Mouse (Mus musculus): ENCODE measurements around the gene Heca.
"Not testable (repeated sequence)": the region's sequence is repeated elsewhere in the genome, so short reads cannot be mapped to it uniquely, and the experiment has no call there.

Heca gene

DNA sequence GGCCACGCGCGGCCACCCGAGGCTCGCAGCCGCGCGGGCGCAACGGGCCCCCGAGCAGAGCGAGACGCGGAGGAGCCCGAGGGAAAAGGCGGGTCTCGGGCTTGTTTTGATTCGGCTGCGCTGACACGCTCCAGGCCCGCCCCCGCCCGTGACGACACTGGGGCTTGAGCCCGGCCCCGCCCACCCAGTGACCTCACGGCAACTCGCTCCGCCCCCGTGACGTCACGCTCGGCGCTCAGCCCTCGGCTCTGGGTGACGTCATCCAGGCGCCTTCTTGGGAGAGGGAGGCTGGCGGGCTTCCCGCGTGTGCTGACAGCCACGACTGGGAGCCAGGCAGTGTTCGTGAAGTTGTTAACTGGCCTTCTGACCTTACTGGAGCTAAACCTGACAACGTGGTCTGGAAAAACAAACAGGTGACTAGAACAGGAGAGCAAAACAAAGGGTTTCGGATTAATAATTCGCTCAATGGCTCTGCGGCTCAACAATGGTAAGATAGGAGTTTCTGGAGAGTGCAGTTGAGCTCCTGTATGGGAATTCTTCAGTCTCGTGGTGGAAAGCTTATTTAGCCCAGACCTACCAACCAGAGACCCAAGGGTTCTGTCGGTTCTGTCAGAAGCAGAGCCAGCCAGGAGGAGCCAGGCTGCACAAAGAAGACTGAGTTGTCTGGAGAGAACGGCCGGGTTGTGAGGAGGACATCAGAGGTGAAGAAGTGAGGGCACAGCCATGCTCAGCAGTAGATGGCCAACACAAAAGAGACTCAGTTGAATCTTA is at the start of gene Heca:
TSS of gene Heca (minus strand) at position 108 of the 771 bp plus-strand sequence.
- peak; percentile 86 for DNase-seq (ENCODE audit: low read depth)

DNA sequence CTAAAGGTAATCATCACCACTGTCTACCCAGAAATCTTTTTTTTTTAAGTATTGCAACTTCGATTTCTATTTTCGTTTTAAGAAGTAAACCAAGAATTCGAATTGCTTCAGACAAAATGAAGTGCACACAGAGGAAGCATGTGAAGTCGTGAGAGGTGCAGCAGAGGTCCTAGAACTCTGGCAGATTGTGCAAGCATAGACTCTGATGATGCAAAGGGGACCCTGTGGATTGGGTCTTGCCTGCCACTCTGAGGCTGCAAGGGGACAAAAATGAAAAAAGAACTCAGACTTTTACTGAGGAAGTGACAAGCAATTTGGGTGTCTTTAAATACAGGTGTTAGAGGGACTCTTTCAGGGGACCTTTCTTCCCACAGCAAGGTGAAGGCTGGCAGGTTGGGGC is 42.7 kb upstream of the Heca start:
- DNase-seq (ENCODE audit: low read depth): no peak

DNA sequence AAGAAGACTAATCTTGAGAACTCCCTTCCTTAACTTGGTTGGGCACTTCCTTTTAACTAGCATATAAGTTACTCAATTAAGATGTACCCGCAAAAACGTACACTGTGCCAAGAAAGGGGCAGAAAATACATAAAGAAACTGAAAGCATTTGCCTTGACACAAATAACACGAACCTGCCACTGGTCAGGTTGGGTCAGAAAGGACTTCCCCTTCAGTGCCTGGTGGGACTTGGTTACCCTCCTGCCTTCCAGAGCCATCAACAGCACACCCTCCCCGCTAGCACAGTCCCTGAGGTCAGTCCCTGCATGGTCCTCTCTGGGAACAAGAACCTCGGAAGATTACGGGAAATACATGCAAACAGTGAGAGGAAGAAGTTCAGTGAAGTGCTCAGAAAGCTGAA is 41.3 kb upstream of the Heca start:
- no peak for DNase-seq (ENCODE audit: low read depth)

DNA sequence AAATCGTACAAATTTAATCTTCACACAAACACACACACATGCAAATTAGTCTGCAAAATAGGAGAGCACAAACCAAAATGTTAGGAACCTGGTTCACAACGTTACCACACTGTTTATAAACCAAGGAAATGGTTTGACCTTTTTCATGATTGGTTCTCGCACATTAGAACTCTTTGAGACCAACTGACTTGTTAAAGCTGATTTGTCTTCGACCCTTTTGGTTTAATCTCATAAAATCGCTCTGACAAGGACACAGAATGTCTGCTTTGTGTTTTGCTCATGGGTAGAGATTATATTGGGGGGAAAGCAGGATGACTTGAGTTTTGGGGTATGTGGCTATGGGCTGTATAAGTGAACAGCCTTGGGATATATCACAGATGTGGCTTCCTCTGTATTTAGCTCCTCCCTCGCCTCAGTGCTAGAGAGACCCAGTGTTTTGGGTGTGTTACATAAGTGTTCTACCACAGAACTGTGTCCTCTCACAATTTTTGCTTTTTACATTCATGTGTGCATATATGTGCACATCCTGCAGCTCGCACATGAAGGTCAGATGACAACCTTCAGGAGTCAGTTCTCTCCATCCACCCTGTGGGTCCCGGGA is 40.1 kb upstream of the Heca start:
- no peak for DNase-seq (ENCODE audit: low read depth)

DNA sequence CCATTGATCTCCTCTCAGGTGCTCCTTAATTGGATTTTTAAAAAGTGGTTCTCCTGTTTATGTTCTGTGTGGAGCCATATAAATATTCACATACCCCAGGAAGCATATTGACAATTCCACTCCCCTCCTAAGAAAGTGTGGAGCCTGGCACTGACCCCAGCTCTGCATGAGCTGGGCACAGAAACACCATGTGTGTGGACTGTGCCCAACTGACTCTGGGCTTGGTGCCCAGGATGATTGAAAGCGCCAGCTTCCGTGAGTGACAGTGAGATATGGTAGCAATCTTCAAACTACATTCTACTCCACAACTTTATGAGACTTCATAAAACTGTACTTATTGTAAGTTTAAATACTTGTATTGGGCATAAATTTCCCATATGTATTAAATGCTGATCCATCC is 35.4 kb upstream of the Heca start:
- DNase-seq (ENCODE audit: low read depth): no peak

DNA sequence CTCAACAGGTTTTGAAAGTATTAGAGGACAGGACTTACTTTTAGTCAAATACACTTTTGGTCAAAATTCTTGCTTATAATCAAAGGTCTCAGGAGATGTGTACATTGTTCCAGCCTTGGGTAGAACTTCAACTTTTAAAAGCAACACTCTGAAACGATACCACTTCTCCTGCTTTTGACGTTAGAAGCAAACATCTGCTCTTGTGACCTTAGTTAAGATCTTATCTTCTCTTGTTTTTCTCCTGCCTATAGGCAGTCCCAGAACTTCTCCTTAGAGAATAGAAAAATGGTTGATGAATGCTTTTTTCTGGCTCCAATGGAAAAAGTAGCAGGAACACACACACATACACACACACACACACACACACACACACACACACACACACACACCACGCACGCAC is 18.2 kb upstream of the Heca start:
- DNase-seq (ENCODE audit: low read depth): no peak

DNA sequence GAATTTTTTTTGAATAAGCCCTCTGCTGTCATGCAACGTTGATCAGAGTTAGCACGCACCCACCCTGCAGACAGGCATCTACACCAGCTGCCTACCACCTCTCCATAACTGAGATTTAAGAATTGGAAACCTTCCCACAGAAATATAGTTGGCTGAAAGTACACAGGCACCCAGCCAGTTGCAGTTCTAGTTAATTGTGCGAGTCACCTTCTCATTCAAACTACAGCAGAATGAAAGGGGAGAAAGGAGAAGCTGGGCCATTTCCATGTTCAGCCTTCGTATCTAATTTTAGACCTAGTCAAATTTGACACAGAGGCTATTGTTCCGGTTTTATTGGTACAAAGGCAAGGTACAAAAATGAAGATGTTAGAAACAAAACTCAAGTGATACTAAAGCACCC is 2.9 kb upstream of the Heca start:
- DNase-seq (ENCODE audit: low read depth): no peak

DNA sequence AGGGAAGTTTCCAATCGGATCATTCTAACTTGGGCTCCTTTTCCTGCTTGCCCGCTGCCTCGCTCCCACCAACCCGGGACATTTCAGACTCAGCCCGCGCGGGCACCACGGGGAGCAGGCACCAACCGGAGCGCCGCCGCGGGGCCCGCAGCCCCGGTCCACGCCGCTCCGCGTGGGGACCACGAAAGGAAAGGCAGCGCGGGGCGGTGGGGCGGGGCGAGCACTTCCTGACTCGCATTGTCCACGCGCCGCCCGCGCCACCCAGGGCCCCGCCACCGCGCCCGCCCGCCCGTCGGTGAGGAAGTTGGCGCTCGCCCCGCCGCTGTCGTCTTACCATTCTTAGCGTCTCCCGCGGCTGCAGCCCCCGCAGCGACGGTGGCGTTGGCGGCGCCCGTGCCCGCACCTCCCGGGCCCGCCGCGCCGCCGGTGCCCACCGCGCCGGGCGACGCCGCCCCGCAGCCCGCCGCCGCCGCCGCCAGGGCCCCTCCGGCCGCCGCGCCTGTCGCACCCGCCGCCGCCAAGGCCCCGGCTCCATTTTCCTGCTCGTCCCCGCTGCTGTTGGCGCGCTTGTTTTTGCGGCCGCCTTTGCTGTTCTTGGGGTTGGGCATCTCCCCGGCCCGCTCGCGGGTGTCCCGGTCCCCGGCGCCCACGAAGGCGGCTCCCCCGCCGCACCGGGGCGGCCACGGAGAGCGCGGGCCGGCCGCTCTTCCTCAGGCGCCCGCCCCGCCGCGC is 526 bp downstream of the Heca start:
- no peak for DNase-seq (ENCODE audit: low read depth)

DNA sequence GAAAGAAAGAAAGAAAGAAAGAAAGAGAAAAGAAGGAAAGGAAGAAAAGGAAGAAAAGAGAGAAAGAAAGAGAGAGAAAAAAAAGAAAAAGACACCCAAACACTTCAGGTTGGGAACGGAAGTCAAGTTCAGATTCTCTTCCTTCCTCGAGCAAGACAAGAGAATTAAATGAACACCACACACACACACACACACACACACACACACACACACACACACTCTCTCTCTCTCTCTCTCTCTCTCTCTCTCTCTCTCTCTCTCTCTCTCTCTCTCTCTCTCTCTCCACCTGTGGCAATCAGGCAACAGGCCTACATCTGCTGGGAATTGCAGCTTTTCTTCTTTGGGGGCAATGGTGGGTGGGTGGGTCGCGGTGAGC is 1.1 kb downstream of the Heca start:
- not testable (repeated sequence) for DNase-seq (ENCODE audit: low read depth)

DNA sequence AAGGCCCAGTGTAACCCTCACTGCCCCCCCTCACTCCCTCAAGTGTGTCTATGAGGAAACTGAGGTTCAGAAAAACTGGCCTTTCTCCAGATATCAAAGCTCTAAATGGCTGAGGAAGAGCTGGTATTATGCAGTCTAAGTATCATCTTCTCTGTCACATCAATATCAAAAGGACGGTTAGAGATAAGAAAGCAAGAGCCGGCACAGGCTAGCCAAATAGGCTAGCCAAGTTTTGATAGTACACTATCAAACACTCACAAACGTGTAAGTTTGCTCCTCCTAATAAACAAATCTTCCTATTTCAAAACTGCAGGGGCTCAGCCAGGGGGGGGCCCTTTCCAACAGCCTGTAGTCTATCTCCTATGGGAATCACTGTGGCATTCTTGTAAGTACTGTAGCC is 1.8 kb downstream of the Heca start:
- DNase-seq (ENCODE audit: low read depth): no peak

DNA sequence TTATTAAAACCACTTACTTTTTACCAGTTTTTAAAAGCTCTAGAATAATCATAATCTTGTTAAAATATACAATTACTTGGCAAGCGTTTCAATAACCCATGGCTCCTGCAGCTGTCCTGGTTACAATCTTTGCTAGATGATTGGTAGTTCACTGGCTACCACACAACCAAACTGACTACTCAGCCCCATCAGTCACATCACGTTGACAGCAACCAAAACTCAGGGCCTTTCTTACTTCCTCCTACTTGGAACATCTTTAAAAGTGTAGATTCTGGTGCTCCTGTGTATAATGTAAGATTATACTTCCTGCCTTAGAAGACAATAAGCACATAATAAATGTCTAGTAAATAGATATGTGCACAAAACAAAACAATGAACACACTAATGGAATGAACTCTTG is 14.2 kb downstream of the Heca start:
- no peak for DNase-seq (ENCODE audit: low read depth)

DNA sequence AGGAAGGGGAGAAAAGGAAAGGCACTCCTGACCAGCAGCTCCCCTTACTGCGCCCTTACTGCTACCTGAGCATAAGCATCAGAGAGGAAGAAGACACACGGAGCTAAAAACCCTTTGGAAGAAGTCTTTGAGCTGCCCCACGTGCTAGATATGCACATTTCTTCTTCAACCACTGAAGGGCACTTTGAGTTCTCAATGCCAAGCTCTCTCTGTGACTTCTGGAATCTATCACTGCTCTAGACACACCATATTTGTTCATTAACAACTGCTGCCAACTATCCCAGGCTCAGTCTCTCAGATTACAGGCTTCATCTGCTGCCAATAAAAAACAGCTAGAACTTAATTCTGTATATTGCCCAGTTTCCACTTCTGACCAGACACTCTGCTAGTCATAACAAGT is 15.7 kb downstream of the Heca start:
- no peak for DNase-seq (ENCODE audit: low read depth)

DNA sequence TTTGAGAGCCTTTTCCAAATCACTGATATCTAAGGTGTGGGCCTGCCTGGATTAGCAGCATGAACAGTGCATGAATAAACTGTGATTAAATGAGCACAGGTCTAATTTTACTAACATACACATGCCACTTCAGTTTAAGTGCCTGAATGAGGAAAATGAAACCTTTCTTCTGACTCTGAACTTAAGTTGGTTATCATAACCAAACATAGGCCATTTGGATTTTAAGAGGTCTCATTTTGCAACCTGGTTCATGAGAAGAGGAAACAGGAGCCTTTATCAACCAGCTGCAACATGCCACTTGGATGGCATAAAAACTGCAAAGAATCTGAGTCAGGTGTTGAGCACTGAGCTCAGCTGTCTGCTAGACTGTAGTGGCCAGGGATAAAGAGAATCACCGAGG is 16.7 kb downstream of the Heca start:
- no peak for DNase-seq (ENCODE audit: low read depth)

DNA sequence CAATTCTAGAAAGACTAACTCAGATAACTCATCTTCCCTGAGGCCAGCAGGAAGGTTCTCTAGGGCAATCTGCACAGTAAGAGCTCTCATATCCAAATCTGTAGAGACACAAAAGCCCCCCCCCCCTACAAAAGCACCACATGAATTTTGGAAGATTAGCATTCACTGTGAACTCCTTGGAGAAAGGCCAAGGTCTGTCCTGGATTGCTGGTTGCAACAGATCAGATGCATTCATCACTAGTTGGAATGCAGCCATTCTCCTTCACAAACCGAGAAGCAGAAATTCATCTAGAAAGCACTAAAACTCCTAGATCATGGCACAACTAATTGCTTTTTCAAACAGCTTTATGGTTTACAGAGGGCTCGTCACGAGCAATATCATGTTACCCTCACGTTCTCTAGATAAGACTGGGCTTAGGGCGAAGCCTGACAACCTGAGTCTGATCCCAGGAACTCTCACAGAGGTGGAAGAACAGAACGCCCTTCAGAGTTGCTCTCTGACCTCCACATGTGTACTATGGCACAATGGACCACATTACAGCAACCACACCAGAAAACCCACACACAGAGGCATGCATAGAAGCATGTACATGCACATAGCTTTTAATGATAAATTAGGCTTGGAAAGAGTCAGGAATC is 17.3 kb downstream of the Heca start:
- no peak for DNase-seq (ENCODE audit: low read depth)

DNA sequence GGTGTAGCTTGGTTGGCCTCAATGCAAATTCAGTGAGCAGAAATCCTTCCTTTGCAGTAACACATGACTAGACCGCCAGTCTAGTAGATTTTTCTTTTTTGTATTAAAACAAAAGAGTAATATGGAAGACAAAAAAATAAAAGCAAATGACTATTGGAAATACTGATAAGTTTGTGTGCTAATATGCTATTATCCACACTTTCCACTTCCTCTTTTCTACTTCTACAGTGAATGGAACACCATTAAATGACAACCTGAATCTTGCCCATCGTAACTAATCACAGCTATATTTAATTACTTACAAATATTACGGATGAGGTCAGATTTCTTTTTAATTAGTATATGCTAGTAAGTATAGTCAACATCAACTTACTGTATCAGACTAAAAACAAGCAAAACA is 22.7 kb downstream of the Heca start:
- no peak for DNase-seq (ENCODE audit: low read depth)

DNA sequence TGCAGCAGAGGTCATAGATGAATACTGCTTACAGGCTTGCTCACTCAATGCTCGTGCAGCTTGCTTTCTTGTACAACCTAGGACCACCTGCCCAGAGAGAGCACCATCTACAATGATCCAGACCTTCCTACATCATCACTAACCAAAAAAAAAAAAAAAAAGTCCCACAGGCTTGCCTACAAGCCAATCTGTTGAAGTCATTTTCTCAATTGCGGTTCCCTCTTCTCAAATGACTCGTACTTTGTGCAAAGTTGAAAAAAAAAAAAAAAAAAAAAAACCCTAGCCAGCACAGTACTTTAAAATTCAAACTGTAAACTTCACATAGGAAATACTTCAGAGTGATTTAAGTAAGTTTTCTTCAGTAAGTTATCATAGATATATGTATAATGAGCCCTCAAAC is 23.7 kb downstream of the Heca start:
- DNase-seq (ENCODE audit: low read depth): no peak

DNA sequence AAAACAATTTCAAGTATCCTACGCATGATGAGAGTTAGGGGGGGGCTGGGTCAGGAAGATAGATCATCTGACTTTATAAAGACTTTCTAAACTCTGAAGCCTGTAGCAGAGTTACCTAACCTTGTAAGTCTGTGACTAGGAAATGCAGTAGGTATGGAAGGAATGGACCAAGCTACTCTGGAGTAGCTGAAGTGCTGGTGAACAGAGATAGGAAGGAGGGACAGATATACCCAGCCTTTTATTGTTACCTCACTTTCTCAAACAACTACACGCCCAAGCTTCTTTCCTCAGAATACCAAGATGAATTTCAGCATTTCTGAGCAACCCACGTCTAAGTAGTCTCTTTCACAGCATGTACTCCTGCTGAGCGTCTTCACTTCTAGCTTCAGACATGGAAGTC is 26.5 kb downstream of the Heca start:
- DNase-seq (ENCODE audit: low read depth): peak; percentile 16

DNA sequence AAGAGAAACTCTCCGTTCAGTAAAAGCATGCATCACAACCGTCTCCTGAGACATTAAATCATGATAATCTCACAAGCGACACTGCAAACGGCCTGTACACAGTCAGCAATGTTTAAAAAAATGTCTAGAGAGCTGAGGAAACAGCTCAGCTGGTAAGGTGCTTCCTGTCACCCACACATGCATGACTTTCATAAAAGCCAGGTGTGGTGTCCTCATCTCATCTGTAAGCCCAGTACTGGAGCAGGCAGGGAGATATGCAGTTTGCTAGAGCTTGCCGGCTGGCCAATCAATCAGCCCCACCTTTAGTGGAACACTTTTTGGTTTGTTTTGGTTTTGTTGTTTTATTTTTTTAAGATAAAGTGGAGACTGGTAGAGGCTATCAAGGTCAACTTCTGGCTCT is 27.9 kb downstream of the Heca start:
- DNase-seq (ENCODE audit: low read depth): no peak

DNA sequence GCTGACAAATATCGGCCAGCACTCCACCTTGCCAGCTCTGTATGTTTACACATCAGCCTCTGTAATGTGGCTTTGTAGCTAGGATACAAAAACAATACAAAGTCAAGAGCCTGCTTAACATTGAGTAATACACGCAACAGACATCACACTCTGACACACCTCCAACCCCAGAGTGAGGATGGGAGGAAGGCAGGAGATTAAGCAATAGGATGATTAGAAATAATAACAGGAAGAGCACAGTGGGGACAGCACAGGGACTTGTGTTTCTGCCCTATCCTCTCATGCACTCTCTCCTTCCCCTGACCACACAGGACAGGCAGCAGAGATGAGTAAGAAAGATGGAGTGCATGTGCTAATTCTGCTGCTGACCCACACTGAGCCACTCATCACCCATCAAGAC is 28.8 kb downstream of the Heca start:
- DNase-seq (ENCODE audit: low read depth): no peak

DNA sequence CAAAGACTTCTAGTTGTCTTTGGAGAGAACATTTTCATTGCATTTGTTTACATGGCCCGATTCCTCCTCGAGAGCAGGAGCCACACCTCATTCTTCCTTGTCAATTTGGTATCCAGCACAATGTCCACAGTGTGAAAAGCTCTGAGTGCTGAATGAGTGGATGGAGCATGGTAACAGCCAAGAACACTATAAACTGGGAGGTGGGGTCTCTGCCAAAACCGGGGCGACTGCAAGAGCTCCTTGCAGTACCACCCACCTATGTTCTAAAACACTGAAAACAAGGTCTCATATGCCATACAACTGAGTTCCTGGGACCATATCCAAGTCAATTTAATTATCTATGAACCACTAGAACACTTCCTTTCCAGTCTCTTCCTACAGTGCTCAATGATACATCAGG is 39.1 kb downstream of the Heca start:
- DNase-seq (ENCODE audit: low read depth): no peak

DNA sequence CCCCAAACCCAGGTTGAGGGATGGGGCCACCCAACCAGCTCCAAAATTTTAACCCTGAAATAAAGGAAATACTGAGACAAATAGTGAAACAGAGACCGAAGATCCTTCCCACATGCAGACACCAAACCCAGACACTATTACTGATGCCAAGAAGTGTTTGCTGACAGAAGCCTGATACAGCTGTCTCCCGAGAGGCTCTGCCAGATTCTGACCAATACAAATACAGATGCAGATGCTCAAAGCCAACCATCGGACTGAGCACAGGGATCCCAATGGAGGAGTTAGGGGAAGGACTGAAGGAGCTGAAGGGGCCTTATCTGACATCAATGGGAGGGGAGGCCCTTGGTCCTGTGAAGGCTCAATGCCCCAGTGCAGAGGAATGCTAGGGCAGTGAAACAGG is 41.5 kb downstream of the Heca start:
- DNase-seq (ENCODE audit: low read depth): not testable (repeated sequence)

DNA sequence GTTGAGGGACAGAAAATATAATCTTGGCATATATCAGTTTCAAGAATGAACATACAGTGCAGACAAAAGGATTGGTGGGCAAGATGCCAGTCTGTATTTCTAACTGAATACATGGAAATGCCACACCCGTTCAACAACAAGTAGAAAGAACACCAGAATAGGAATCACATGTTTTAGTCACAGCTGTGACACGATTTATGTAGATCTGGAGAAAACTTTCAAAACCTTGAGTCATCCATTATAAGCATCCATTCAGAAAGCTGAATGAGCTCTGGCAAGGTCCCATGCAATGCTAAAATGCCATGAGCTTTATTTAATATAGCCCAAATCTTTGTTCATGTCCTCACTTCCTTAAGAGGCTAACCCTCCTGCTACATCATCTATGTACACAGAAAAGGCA is 44.4 kb downstream of the Heca start:
- no peak for DNase-seq (ENCODE audit: low read depth)

DNA sequence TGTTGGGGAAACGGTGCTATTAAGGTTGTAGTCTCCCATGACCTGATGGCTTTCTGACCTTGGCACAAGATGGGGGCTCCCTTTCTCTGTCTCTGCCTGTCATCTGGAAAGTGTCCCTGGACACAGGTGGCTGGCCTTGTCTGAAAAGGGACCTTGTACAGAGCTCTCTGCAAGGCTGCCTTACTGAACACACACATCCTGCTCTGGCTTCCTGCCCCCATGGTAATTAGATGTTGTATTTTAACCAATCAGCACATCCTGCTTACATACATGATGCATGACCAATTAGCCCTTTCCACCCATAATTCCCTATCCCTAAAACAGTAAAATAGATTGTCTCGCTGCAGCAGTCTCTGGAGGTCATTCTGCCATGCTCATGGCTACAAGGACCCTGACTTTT is 67.1 kb downstream of the Heca start:
- DNase-seq (ENCODE audit: low read depth): no peak

All from c-Kit-positive CD71-positive TER-119-negative erythroid progenitor cells, embryonic 14.5 days (primary cell).